24 mouse cellular contexts compared by ENCODE assay signal in genomic region chr5:144877021-144877420, GRCm38 (mm10).
A peak's percentile ranks its signal among the peaks of the same experiment; 100 is the strongest.
DNase-seq lines count a peak whose midpoint lies in the region; ATAC-seq lines count a peak whose summit lies in the region.
"Had no signal": no experiment of that assay in that cellular context is flagged by ENCODE, and none has a peak within 500 bp of the region (broad histone marks: within the 10 kb centered on the region; RNA-seq: fewer than 3 reads in every experiment).

No protein-coding gene starts in this region.

- peak overlapping the region; percentile 22; the same call in 1 of the 2 replicates for H3K27ac ChIP-seq in embryonic facial prominence, embryonic 13.5 days
- H3K27ac ChIP-seq in embryonic facial prominence, embryonic 10.5 days (replicated peaks): no peak overlapping the region
- 0 out of 2 replicates have a peak overlapping the region, but pooled peaks have one; percentile 12 for H3K27ac ChIP-seq in hindbrain, embryonic 12.5 days
- H3K27ac ChIP-seq in hindbrain, embryonic 14.5 days: no peak overlapping the region
- 0 out of 2 replicates have a peak overlapping the region, but pooled peaks have one; percentile 11 for H3K27ac ChIP-seq in embryonic facial prominence, embryonic 15.5 days (replicated peaks)
- H3K27ac ChIP-seq: embryonic facial prominence, embryonic 12.5 days; forebrain, embryonic 13.5 days; forebrain, embryonic 15.5 days had no signal

- H3K9me3 ChIP-seq in embryonic facial prominence, embryonic 13.5 days: no peaks in the 10 kb centered on the region
- no peaks in the 10 kb centered on the region for H3K9me3 ChIP-seq in embryonic facial prominence, embryonic 10.5 days
- H3K9me3 ChIP-seq in hindbrain, embryonic 12.5 days (replicated peaks): no peaks in the 10 kb centered on the region
- H3K9me3 ChIP-seq in hindbrain, embryonic 14.5 days (ENCODE audit: control insufficient read depth, low read length): no peaks in the 10 kb centered on the region
- no peaks in the 10 kb centered on the region for H3K9me3 ChIP-seq in embryonic facial prominence, embryonic 15.5 days (replicated peaks)
- H3K9me3 ChIP-seq: embryonic facial prominence, embryonic 12.5 days; forebrain, embryonic 13.5 days; forebrain, embryonic 15.5 days; G1E had no signal

- no peaks in the 10 kb centered on the region for H3K27me3 ChIP-seq in embryonic facial prominence, embryonic 13.5 days
- no peaks in the 10 kb centered on the region for H3K27me3 ChIP-seq in embryonic facial prominence, embryonic 10.5 days (replicated peaks; ENCODE audit: low read depth, poor library complexity, severe bottlenecking)
- H3K27me3 ChIP-seq in hindbrain, embryonic 12.5 days: no peaks in the 10 kb centered on the region
- no peaks in the 10 kb centered on the region for H3K27me3 ChIP-seq in hindbrain, embryonic 14.5 days (ENCODE audit: control insufficient read depth, insufficient read depth, low read length)
- H3K27me3 ChIP-seq in embryonic facial prominence, embryonic 15.5 days: no peaks in the 10 kb centered on the region
- H3K27me3 ChIP-seq: CH12.LX; embryonic facial prominence, embryonic 12.5 days; forebrain, embryonic 13.5 days; forebrain, embryonic 15.5 days; Patski had no signal

- H3K4me1 ChIP-seq in embryonic facial prominence, embryonic 13.5 days: 0 out of 2 replicates have a peak, but pooled peaks cover 3% of the 10 kb centered on the region
- H3K4me1 ChIP-seq in embryonic facial prominence, embryonic 10.5 days: peaks cover 16% of the 10 kb centered on the region
- no peaks in the 10 kb centered on the region for H3K4me1 ChIP-seq in hindbrain, embryonic 12.5 days
- H3K4me1 ChIP-seq in hindbrain, embryonic 14.5 days (replicated peaks; ENCODE audit: control insufficient read depth, insufficient read depth, low read length): no peaks in the 10 kb centered on the region
- no peaks in the 10 kb centered on the region for H3K4me1 ChIP-seq in embryonic facial prominence, embryonic 15.5 days
- H3K4me1 ChIP-seq: embryonic facial prominence, embryonic 12.5 days; forebrain, embryonic 13.5 days; forebrain, embryonic 15.5 days had no signal

- H3K36me3 ChIP-seq in embryonic facial prominence, embryonic 13.5 days: peaks cover 54% of the 10 kb centered on the region
- H3K36me3 ChIP-seq in embryonic facial prominence, embryonic 10.5 days (replicated peaks): peaks cover 55% of the 10 kb centered on the region
- peaks cover 48% of the 10 kb centered on the region for H3K36me3 ChIP-seq in hindbrain, embryonic 12.5 days
- H3K36me3 ChIP-seq in hindbrain, embryonic 14.5 days (replicated peaks; ENCODE audit: control insufficient read depth, insufficient read depth): peaks cover 54% of the 10 kb centered on the region
- peaks cover 45% of the 10 kb centered on the region for H3K36me3 ChIP-seq in embryonic facial prominence, embryonic 15.5 days
- H3K36me3 ChIP-seq: G1E had no signal

- DNase-seq in embryonic facial prominence, embryonic 10.5 days (ENCODE audit: low spot score): no peak
- DNase-seq in hindbrain, embryonic 14.5 days (ENCODE audit: low spot score): no peak
- DNase-seq: adrenal gland, adult 2 months; adrenal gland, postnatal 10 days; adrenal gland, postnatal 25 days; B cell, adult 2 months; cerebellum, adult 11 months; cerebellum, adult 18-20 months; cerebellum, adult 8-10 months; cerebellum, adult 9-11 months; cerebellum, postnatal 14 days; cerebellum, postnatal 36 days; embryo, embryonic 11 days; forebrain, postnatal 0 days had no signal

- no peak overlapping the region for H3K4me2 ChIP-seq in embryonic facial prominence, embryonic 13.5 days
- no peak overlapping the region for H3K4me2 ChIP-seq in hindbrain, embryonic 12.5 days (replicated peaks)
- H3K4me2 ChIP-seq in hindbrain, embryonic 14.5 days (replicated peaks): no peak overlapping the region
- H3K4me2 ChIP-seq in embryonic facial prominence, embryonic 15.5 days (replicated peaks): no peak overlapping the region
- H3K4me2 ChIP-seq: embryonic facial prominence, embryonic 12.5 days; forebrain, embryonic 13.5 days; forebrain, embryonic 15.5 days had no signal

- no peak overlapping the region for H3K9ac ChIP-seq in embryonic facial prominence, embryonic 13.5 days
- no peak overlapping the region for H3K9ac ChIP-seq in hindbrain, embryonic 12.5 days
- H3K9ac ChIP-seq in hindbrain, embryonic 14.5 days: no peak overlapping the region
- H3K9ac ChIP-seq in embryonic facial prominence, embryonic 15.5 days: no peak overlapping the region
- H3K9ac ChIP-seq: embryonic facial prominence, embryonic 12.5 days; forebrain, embryonic 13.5 days; forebrain, embryonic 15.5 days; forebrain, postnatal 0 days had no signal

- ATAC-seq in embryonic facial prominence, embryonic 13.5 days (ENCODE audit: insufficient number of reproducible peaks, insufficient read depth, low FRiP score, low TSS enrichment, low read depth): no peak
- no peak for ATAC-seq in hindbrain, embryonic 12.5 days (ENCODE audit: low FRiP score)
- no peak for ATAC-seq in hindbrain, embryonic 14.5 days (ENCODE audit: low FRiP score)
- ATAC-seq in embryonic facial prominence, embryonic 15.5 days (ENCODE audit: insufficient number of reproducible peaks, low FRiP score, low TSS enrichment, low read depth): no peak
- ATAC-seq: CD4-positive, CD25-positive, alpha-beta regulatory T cell, adult 4 months; forebrain, embryonic 13.5 days; forebrain, embryonic 15.5 days; Patski had no signal

- H3K4me3 ChIP-seq in embryonic facial prominence, embryonic 13.5 days: no peak overlapping the region
- H3K4me3 ChIP-seq in embryonic facial prominence, embryonic 10.5 days: no peak overlapping the region
- H3K4me3 ChIP-seq in hindbrain, embryonic 12.5 days: no peak overlapping the region
- H3K4me3 ChIP-seq in hindbrain, embryonic 14.5 days (replicated peaks; ENCODE audit: low read length): no peak overlapping the region
- H3K4me3 ChIP-seq in embryonic facial prominence, embryonic 15.5 days (replicated peaks): no peak overlapping the region
- H3K4me3 ChIP-seq: embryonic facial prominence, embryonic 12.5 days; forebrain, embryonic 13.5 days; forebrain, embryonic 15.5 days had no signal

- 92% methylated on average over 15 of the region's 15 CpGs for WGBS in embryonic facial prominence, embryonic 13.5 days
- WGBS in embryonic facial prominence, embryonic 10.5 days: 93% methylated on average over 15 of the region's 15 CpGs
- WGBS in hindbrain, embryonic 12.5 days: 89% methylated on average over 15 of the region's 15 CpGs
- whole genome bisulfite sequencing in hindbrain, embryonic 14.5 days: 90% methylated on average over 15 of the region's 15 CpGs
- WGBS in embryonic facial prominence, embryonic 15.5 days: 89% methylated on average over 15 of the region's 15 CpGs

Comparison
In these comparisons a context has a peak if more than half of its experiments do, and no peak if none do; other contexts are left out.
1. H3K27ac ChIP-seq: peak in embryonic facial prominence, embryonic 13.5 days (single experiment), hindbrain, embryonic 12.5 days (single experiment) and embryonic facial prominence, embryonic 15.5 days (single experiment); none in embryonic facial prominence, embryonic 10.5 days (single experiment) and hindbrain, embryonic 14.5 days (single experiment).